Mouse (Mus musculus): ENCODE measurements around the gene Arhgap15.

Arhgap15 gene

GRCm38 (mm10) chr2:44310095-44310748 is 561.6 kb downstream of the Arhgap15 start:
- no peak for DNase-seq

GRCm38 (mm10) chr2:44311216-44311615 is 562.6 kb downstream of the Arhgap15 start:
- no peak for DNase-seq

- DNase-seq: no peak
Measured at GRCm38 (mm10) chr2:44313573-44313972, 564.9 kb downstream of the Arhgap15 start.

GRCm38 (mm10) chr2:44318436-44318835 is 569.8 kb downstream of the Arhgap15 start:
- no peak for DNase-seq

DNA sequence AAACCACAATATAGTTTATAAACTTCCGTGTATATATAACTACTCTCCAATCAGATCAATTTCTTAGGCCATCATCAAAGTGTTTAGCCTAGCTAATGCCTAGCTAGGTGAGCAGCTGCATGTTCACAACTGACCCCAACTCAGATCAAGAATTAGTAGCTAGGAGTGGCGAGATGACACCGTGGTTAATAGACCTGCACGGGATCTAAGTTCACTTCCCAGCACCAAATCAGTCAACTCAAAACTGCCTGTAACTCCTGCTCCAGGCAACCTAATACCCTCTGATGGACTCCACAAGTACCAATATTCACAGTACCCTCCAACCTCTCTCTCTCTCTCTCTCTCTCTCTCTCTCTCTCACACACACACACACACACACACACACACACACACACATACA is 570.9 kb downstream of the Arhgap15 start:
- DNase-seq: no peak

- no peak for DNase-seq
Measured at GRCm38 (mm10) chr2:44323813-44324212, 575.2 kb downstream of the Arhgap15 start.

DNA sequence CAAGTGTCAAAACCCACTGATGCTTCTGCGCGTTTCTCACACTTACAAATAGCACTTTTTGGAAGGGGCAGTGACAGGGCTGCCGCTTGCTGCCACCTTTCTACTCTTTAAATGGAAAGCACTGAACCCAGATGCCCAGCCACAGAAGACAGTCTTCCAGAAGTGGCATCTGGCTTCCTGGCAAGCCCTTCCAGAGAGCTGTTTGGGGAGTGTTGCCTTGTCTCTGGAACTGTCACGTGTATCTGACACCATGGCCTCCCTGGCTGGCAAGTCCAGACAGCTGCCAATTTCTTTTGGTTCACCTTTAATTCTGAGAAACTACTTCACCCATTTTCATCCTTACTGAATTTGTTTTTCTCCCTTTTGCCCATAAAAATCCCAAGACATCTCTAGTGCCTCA is 584.7 kb downstream of the Arhgap15 start:
- DNase-seq: no peak

- DNase-seq: no peak
Measured at GRCm38 (mm10) chr2:44334006-44334405, 585.4 kb downstream of the Arhgap15 start.

DNA sequence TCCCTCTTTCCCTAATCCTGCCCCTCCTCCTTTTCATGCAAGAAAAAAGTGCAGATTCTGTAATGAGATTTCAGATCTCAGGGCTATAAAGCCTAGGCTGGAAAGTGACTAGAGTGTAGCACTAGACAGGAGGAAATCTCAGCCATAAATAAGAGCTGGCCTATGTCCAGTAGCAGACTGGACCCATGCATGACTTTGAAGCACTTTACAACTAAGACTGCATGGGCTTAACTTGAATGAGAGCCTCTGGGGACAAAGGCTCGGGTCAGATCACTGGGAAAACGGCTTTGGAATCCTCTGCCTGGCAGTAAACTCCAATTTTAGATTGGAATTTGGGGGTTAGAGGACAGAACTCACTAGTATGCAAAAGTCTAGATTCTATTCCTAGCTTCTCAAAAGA is 585.9 kb downstream of the Arhgap15 start:
- DNase-seq: no peak

GRCm38 (mm10) chr2:44336720-44337354 is 588.2 kb downstream of the Arhgap15 start:
- DNase-seq: no peak

DNA sequence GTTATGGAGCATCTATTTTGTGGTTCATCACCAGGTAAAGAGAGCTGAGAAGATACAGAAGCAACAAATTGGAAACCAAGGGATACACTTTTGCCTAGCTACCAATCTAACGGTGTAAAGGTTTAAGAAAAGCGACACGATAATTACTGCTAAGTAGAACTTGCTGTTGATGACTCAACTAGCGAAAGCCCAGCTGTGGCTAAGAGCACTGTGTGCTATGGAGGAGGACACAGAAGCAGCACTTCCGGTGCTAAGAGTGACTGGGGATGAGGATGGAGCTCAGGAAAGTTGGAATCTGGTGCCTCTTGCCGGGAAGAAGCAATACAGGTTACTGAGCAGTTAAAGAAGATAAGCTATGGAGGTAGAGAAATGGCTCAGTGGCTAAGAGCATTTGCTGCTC is 589.8 kb downstream of the Arhgap15 start:
- no peak for DNase-seq

DNA sequence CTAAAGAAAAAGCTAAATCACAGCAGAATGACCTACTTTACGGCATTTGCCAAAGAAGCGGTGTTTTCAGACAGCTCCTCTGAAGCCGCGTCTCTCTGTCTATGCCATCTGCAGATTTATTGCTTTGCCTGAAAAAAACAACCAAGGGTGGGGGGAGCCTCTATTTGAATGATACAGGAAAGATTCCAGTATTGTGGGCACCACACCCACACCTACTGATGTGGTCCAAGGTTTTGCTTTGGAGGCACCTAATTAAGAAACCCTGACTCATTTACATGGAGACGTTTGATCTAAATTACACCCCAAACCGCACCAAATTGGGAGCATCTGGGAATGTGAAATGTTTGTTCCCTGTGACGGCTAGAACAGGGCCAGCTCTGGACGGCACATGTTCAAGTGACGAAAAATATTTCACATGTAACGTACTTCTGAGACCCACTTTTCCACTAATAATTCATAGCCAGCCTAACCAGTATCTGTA is 592.5 kb downstream of the Arhgap15 start:
- DNase-seq: no peak

- DNase-seq: no peak
Measured at GRCm38 (mm10) chr2:44344861-44345260, 596.2 kb downstream of the Arhgap15 start.

DNA sequence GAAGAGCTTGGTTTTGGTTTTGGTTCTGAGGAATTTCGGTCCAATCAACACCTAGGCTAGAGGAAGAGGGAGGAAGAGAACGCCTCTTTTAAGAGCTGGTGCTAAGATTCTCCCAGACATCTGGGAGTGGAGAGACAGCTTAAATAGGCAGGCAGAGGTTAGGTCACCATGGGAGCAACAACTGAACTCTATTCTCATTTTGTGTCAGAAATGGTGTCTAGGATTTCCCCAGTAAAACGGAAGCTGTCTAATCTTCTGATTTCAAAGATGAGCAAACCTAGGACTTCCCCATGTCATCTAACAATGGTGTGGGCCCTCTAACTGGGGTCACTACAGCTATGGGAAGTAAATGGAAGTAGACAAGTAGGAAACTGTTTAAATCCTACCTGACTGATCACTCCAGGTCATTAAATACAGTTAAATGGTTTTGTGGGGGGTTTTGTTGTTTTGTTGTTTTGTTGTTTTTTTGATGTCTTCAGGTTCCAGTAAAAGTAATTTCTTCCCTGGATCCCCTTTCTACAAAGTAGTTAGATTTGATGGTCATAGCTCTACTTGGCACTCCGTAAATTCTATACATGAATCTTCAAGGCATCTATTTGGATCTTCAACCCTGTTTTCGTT is 596.8 kb downstream of the Arhgap15 start:
- no peak for DNase-seq

DNA sequence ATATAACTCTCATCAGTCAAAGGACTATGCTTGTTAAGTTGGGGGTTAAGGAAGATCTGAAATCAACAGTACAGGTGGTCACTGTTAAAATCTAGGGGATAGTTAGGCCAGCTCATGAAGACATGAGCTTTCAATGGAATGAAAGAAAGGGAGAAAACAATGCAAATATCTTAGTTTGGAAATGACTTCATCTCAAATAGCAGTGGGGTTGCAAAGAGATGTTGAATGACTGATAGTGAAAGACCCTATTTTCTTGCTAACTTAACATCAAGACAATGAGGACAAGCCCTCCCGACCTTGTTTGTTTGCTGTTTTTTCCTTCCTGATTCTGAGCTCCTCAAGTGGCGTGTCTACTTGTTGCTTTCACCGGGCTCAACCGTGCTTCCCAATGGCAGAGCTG is 597.6 kb downstream of the Arhgap15 start:
- no peak for DNase-seq

GRCm38 (mm10) chr2:44347781-44348180 is 599.2 kb downstream of the Arhgap15 start:
- no peak for DNase-seq

- no peak for DNase-seq
Measured at GRCm38 (mm10) chr2:44349101-44349500, 600.5 kb downstream of the Arhgap15 start.

DNA sequence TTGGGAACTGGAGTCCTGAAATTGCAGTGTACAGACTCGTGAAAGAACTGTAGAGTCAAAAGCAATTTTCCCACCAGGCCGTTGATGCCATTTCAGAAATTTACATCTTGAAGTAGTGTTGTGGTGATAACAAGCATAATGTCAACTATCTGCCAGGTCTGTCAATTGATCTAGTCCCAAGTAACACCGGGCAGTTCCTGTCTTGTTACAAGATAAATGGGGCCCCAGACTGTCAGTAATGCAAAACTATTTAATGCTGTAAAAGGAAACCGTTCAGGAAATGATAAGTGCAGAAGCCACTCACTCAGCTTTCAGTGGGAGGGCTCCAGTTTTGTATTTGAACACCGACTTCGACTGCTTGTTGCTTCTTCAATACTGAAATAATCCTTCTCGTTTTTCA is 604.3 kb downstream of the Arhgap15 start:
- DNase-seq: no peak

DNA sequence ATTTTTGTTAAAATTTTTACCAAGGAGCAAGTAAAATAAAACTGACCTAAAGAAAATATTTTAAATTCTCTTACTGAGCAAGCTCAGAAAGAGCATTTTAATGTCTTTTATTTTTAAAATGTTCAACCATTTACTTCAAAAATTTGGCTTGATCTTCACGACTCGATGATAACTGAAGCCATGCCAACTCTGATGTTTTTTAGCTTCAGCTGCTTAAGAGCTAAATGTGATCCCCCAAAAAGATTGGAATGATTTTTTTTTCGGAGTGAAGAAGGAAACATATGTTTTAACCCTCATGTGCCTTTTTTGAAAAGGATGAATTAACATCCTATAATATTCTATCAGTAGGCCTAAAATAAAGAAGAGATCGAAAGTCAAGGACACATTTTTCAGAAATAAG is 605.0 kb downstream of the Arhgap15 start:
- DNase-seq: no peak

DNA sequence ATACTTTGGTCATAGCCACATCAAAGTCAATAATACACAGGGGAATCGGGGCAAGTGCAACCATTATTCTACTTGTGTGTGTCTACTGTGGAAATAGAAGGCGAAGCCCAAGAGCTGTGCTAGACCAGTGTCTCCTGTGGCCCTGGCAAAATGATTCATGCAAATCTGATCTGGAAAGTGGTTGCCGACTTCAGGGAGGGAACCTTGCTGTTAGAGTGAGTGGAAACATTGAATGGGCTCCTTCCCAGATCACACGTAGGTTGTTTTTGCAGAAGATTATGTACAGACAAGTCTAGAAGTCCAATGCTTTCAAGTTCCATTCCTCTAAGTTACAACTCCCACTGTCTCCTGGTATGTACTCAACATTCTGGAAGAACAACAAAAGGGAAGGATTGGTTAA is 606.2 kb downstream of the Arhgap15 start:
- no peak for DNase-seq

GRCm38 (mm10) chr2:44355316-44355715 is 606.7 kb downstream of the Arhgap15 start:
- no peak for DNase-seq

GRCm38 (mm10) chr2:44356248-44356886 is 607.7 kb downstream of the Arhgap15 start:
- no peak for DNase-seq

DNA sequence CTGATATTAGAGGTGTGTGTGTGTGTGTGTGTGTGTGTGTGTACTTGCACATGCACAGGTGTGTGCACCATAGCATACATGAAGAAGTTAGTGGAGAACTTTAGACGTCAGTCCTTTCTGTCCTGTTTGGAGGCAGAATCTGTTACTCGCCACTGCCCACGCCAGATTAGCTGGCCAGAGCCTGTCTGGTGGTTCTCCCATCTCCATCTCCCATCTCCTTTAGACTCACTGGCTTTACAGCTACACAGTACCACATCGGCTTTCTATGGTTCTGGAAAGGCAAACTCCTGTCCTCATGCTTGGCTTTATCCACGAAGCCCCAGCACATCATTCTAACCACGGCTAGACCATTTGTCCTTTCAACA is 608.2 kb downstream of the Arhgap15 start:
- DNase-seq: no peak

DNA sequence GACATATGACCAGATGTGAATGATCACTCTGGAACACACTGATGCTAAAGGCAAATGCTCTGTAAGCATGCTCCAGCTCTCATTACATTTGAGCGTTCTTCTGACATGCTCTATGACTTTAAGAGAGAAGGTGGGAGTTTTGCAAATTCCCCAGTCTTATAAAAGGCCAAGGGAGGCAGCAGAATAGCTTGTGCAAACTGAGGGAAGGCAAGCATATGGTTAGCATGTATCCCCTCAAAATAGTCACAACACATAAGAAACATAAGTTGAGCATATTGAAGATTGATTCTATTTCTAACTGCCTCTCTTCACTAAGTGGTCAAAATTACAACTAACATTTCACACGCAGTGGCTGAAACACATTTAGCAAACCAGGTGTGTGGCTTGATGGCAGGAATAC is 631.6 kb downstream of the Arhgap15 start:
- no peak for DNase-seq
